Mouse (Mus musculus) MEL (cell line): ENCODE measurements around the gene Aff4. TPM values are rescaled to one million over a fixed set of nuclear protein-coding genes. Genes with fewer than 3 reads are reported as not detected.

Source experiments
- DNase-seq: peaks from one replicate; pipeline ENCODE4 v3.0.0; 2011; ENCODE audit warnings: low read depth, low spot score
- H3K27ac ChIP-seq: 2 replicates; pipeline ENCODE4 v1.5.1; 2012; ENCODE audit warnings: low read depth, mild to moderate bottlenecking, control low read depth, low read length, moderate library complexity; ENCODE audit not compliant: control insufficient read depth
- H3K27me3 ChIP-seq, 2 experiments: fragments of 150-350 bp in 1 of 2; sonication (generic) in 1 of 2; 2 replicates each; pipeline ENCODE4 v1.6.1; 2012; ENCODE audit warnings: low read length in 2 of 2, mild to moderate bottlenecking in 2 of 2, improper control_type of control experiment in 1 of 2, moderate library complexity in 1 of 2; ENCODE audit not compliant: insufficient read depth in 2 of 2, control insufficient read depth in 1 of 2
- H3K36me3 ChIP-seq, 2 experiments: 2 replicates each; pipeline ENCODE4 v1.6.1; 2012 to 2014; ENCODE audit warnings: low read length in 2 of 2, improper control_type of control experiment in 1 of 2, inconsistent platforms in 1 of 2, mild to moderate bottlenecking in 1 of 2; ENCODE audit not compliant: insufficient read depth in 2 of 2, control insufficient read depth in 1 of 2
- H3K4me1 ChIP-seq, 2 experiments: fragments of 150-350 bp in 1 of 2; sonication (generic) in 1 of 2; 2 replicates each; pipeline ENCODE4 v1.6.1; 2012; ENCODE audit warnings: low read length in 2 of 2, improper control_type of control experiment in 1 of 2, mild to moderate bottlenecking in 1 of 2; ENCODE audit not compliant: insufficient read depth in 2 of 2, control insufficient read depth in 1 of 2
- H3K4me3 ChIP-seq, 2 experiments: fragments of 150-350 bp in 1 of 2; sonication (generic) in 1 of 2; 2 replicates each; pipeline ENCODE4 v1.5.1; 2012; ENCODE audit warnings: low read depth in 2 of 2, low read length in 2 of 2, mild to moderate bottlenecking in 2 of 2, moderate library complexity in 2 of 2, control low read depth in 1 of 2, improper control_type of control experiment in 1 of 2; ENCODE audit not compliant: control insufficient read depth in 1 of 2, insufficient read depth in 1 of 2
- H3K79me2 ChIP-seq: 2 replicates; pipeline ENCODE4 v1.6.1; 2012; ENCODE audit warnings: mild to moderate bottlenecking, low read length, moderate library complexity; ENCODE audit not compliant: control insufficient read depth, poor library complexity, insufficient read depth
- H3K9ac ChIP-seq: 2 replicates; pipeline ENCODE4 v1.6.1; 2012; ENCODE audit warnings: low read depth, mild to moderate bottlenecking, control low read depth, low read length, moderate library complexity; ENCODE audit not compliant: control insufficient read depth, poor library complexity, severe bottlenecking
- H3K9me3 ChIP-seq: fragments of 150-350 bp; sonication (generic); replicated peaks from 2 replicates; pipeline ENCODE4 v1.6.1; 2012; ENCODE audit warnings: mild to moderate bottlenecking, low read length, improper control_type of control experiment, moderate library complexity; ENCODE audit not compliant: insufficient read depth
- BHLHE40 ChIP-seq: IDR thresholded peaks from 2 replicates; pipeline ENCODE4 v1.6.1; 2012; ENCODE audit warnings: low read depth, mild to moderate bottlenecking, inconsistent platforms, low read length, improper control_type of control experiment, borderline replicate concordance
- E2F4 ChIP-seq: IDR thresholded peaks from 2 replicates; pipeline ENCODE4 v1.6.1; 2011; ENCODE audit warnings: low read depth, low read length, improper control_type of control experiment, borderline replicate concordance
- GABPA ChIP-seq: IDR thresholded peaks from 2 replicates; pipeline ENCODE4 v1.6.1; 2012; ENCODE audit warnings: low read depth, mild to moderate bottlenecking, inconsistent platforms, low read length, improper control_type of control experiment, moderate library complexity
- HCFC1 ChIP-seq: IDR thresholded peaks from 2 replicates; pipeline ENCODE4 v1.6.1; 2012; ENCODE audit warnings: low read depth, mild to moderate bottlenecking, inconsistent platforms, low read length, improper control_type of control experiment, moderate library complexity
- JUND ChIP-seq: IDR thresholded peaks from 2 replicates; pipeline ENCODE4 v1.6.1; 2011; ENCODE audit warnings: low read depth, mild to moderate bottlenecking, improper control_type of control experiment, low read length
- KAT2A ChIP-seq: conservative IDR thresholded peaks from 2 replicates; pipeline ENCODE4 v1.6.1; 2012; ENCODE audit warnings: low read depth, low read length, improper control_type of control experiment, inconsistent platforms
- MAFK ChIP-seq: IDR thresholded peaks from 2 replicates; pipeline ENCODE4 v1.6.1; 2011; ENCODE audit warnings: low read depth, mild to moderate bottlenecking, low read length, improper control_type of control experiment, borderline replicate concordance
- MAX ChIP-seq: IDR thresholded peaks from 2 replicates; pipeline ENCODE4 v1.6.1; 2011; ENCODE audit warnings: low read length, improper control_type of control experiment
- MAZ ChIP-seq: IDR thresholded peaks from 2 replicates; pipeline ENCODE4 v1.6.1; 2012; ENCODE audit warnings: low read depth, mild to moderate bottlenecking, inconsistent platforms, low read length, improper control_type of control experiment
- MEF2A ChIP-seq: IDR thresholded peaks from 2 replicates; pipeline ENCODE4 v1.6.1; 2014; ENCODE audit warnings: low read depth, mild to moderate bottlenecking, inconsistent platforms, low read length, improper control_type of control experiment; ENCODE audit not compliant: poor library complexity, insufficient replicate concordance, severe bottlenecking; ENCODE audit errors: extremely low read depth
- MXI1 ChIP-seq: IDR thresholded peaks from 2 replicates; pipeline ENCODE4 v1.6.1; 2011; ENCODE audit warnings: mild to moderate bottlenecking, low read depth, low read length, improper control_type of control experiment
- MYB ChIP-seq: IDR thresholded peaks from 2 replicates; pipeline ENCODE4 v1.6.1; 2011; ENCODE audit warnings: mild to moderate bottlenecking, low read depth, low read length, improper control_type of control experiment
- MYC ChIP-seq: IDR thresholded peaks from 2 replicates; pipeline ENCODE4 v1.6.1; 2011; ENCODE audit warnings: low read depth, mild to moderate bottlenecking, low read length, improper control_type of control experiment, moderate library complexity
- NELFE ChIP-seq: IDR thresholded peaks from 2 replicates; pipeline ENCODE4 v1.6.1; 2011; ENCODE audit warnings: low read depth, low read length, improper control_type of control experiment
- NRF1 ChIP-seq: IDR thresholded peaks from 2 replicates; pipeline ENCODE4 v1.6.1; 2014; ENCODE audit warnings: low read depth, mild to moderate bottlenecking, inconsistent platforms, low read length, improper control_type of control experiment, moderate library complexity; ENCODE audit not compliant: poor library complexity, insufficient read depth, severe bottlenecking
- POLR2A ChIP-seq, 2 experiments: IDR thresholded peaks; 2 replicates each; pipeline ENCODE4 v1.6.1; 2011 to 2012; ENCODE audit warnings: low read length in 2 of 2, mild to moderate bottlenecking in 2 of 2, control low read depth in 1 of 2, improper control_type of control experiment in 1 of 2, low read depth in 1 of 2, moderate library complexity in 1 of 2; ENCODE audit not compliant: control insufficient read depth in 1 of 2, insufficient read depth in 1 of 2, poor library complexity in 1 of 2
- POLR2AphosphoS5 ChIP-seq: IDR thresholded peaks from 2 replicates; pipeline ENCODE4 v1.6.1; 2012; ENCODE audit warnings: low read depth, borderline replicate concordance, mild to moderate bottlenecking, inconsistent platforms, low read length, moderate library complexity, mixed read lengths
- RAD21 ChIP-seq: IDR thresholded peaks from 2 replicates; pipeline ENCODE4 v1.6.1; 2011; ENCODE audit warnings: mild to moderate bottlenecking, low read depth, low read length, improper control_type of control experiment
- RCOR1 ChIP-seq: IDR thresholded peaks from 2 replicates; pipeline ENCODE4 v1.6.1; 2012; ENCODE audit warnings: low read depth, mild to moderate bottlenecking, inconsistent platforms, low read length, improper control_type of control experiment
- TAL1 ChIP-seq: IDR thresholded peaks from 2 replicates; pipeline ENCODE4 v1.6.1; 2012; ENCODE audit warnings: mild to moderate bottlenecking, inconsistent platforms, low read length, moderate library complexity, mixed read lengths
- USF1 ChIP-seq: IDR thresholded peaks from 2 replicates; pipeline ENCODE4 v1.6.1; 2014; ENCODE audit warnings: low read depth, mild to moderate bottlenecking, inconsistent platforms, low read length, improper control_type of control experiment, moderate library complexity
- USF2 ChIP-seq, 2 experiments: IDR thresholded peaks; 2 replicates each; pipeline ENCODE4 v1.6.1; 2011 to 2012; ENCODE audit warnings: improper control_type of control experiment in 2 of 2, low read length in 2 of 2, borderline replicate concordance in 1 of 2, inconsistent platforms in 1 of 2, low read depth in 1 of 2, mild to moderate bottlenecking in 1 of 2; ENCODE audit not compliant: insufficient read depth in 1 of 2
- ZC3H11A ChIP-seq: IDR thresholded peaks from 2 replicates; pipeline ENCODE4 v1.6.1; 2012; ENCODE audit warnings: low read depth, mild to moderate bottlenecking, inconsistent platforms, low read length, improper control_type of control experiment
- ZKSCAN1 ChIP-seq: IDR thresholded peaks from 2 replicates; pipeline ENCODE4 v1.6.1; 2012; ENCODE audit warnings: low read depth, mild to moderate bottlenecking, inconsistent platforms, low read length, improper control_type of control experiment, moderate library complexity
- ZMIZ1 ChIP-seq: IDR thresholded peaks from 2 replicates; pipeline ENCODE4 v1.6.1; 2012; ENCODE audit warnings: low read depth, mild to moderate bottlenecking, inconsistent platforms, low read length, improper control_type of control experiment, moderate library complexity
- ZNF384 ChIP-seq: IDR thresholded peaks from 2 replicates; pipeline ENCODE4 v1.6.1; 2012; ENCODE audit warnings: low read depth, mild to moderate bottlenecking, inconsistent platforms, low read length, improper control_type of control experiment
- polyA plus RNA-seq, 2 experiments: library from polyadenylated mRNA; stranded (reverse) in 1 of 2; unstranded in 1 of 2; fragments of >175 nt in 1 of 2; fragments of >200 nt in 1 of 2; gene quantifications; 2 replicates each; pipeline versions ENCODE4 v1.2.1 to v1.2.4; 2012; ENCODE audit warnings: low replicate concordance in 2 of 2, low read depth in 1 of 2; ENCODE audit not compliant: insufficient read length in 2 of 2, insufficient read depth in 1 of 2, missing spikeins in 1 of 2
- total RNA-seq: library from RNA; depleted of rRNA; stranded (reverse); fragments of 300-350 nt; gene quantifications from 2 replicates; pipeline ENCODE4 v1.2.3, GENCODE M21; 2012

Gene Aff4
- total and polyA plus RNA-seq, 3 experiments: 29.0 to 268 (median 47.7) TPM

DNA sequence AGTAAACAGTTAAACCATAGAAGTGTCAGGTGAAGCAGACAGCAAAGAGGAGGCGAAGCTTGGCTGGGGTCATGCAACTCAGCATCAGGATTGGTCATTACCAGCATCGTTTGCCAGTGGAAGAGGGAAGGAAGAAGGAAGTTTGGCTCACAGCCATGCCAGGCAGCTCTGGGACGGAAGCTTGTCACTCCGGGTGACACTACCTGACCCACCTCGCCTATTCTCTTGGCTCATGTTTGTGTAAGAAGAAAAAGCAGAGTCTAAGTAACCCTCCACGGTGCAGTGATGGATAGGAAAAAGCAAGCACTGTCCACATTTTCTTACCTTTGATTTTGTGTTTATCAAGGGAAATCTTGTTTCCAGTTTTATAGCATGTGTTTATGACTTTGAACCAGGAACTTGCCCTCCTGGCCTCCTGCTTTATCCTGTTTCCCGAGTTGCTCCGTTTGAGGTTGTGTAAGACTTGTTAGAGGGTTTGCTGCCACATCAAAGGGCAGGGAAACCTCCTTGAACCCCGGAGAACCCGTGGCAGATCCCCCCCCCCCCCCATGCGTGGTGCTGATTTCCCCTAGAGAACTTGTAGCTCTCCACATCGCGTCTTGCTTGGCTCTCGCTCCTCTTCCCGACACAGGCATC lies 99.6 kb downstream of the Aff4 start:
- Histone ChIP-seq H3K4me3 (no peak overlapping the region), H3K36me3 (no peaks in the 10 kb centered on the region), H3K27ac (no peak overlapping the region), H3K9ac (no peak overlapping the region), H3K4me1 (no peaks in the 10 kb centered on the region), H3K9me3 (no peaks in the 10 kb centered on the region), H3K79me2 (no peaks in the 10 kb centered on the region), H3K27me3 (peaks cover 23 to 30% of the 10 kb centered on the region in 2 experiments)
- TF ChIP-seq ZMIZ1: no peak
- no peak for TF ChIP-seq TAL1
- TF ChIP-seq MEF2A: no peak
- TF ChIP-seq GABPA: no peak
- no peak for TF ChIP-seq RCOR1
- TF ChIP-seq USF1: no peak
- TF ChIP-seq MYB: no peak
- TF ChIP-seq MAFK: no peak
- no peak for TF ChIP-seq NRF1
- TF ChIP-seq ZC3H11A: no peak
- TF ChIP-seq BHLHE40: no peak
- no peak for TF ChIP-seq JUND
- TF ChIP-seq MAX: no peak
- no peak for TF ChIP-seq KAT2A
- no peak for TF ChIP-seq MYC
- no peak for TF ChIP-seq ZNF384
- TF ChIP-seq RAD21: no peak
- TF ChIP-seq USF2 (IDR thresholded peaks at IDR 0.05; ENCODE audit: borderline replicate concordance in 1 of 2, insufficient read depth in 1 of 2, low read depth in 1 of 2, low read length in 2 of 2): no peak
- no peak for TF ChIP-seq HCFC1
- no peak for TF ChIP-seq NELFE
- DNase-seq: no peak

DNA sequence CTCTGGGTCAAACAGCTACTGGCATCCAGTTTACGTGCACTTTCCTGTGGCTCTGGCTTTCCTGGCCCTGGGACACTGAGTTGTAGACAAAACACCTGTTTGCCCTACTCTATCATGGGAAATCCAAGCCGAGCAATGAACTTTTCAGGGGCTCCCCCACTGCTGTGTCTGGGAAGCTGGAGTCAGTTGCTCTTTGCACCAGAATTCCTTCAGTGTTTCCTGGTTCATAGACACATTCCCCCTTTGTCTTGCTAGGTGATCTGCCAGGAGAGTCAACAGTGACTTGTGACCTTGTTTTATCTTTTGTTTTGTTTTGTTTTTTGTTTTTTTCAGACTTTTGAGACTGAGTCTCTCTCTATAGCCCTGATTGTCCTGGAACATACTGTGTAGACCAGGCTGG lies 100.7 kb downstream of the Aff4 start:
- no peak overlapping the region for H3K4me3 ChIP-seq
- TF ChIP-seq MYC (no peak), POLR2A (IDR thresholded peaks at IDR 0.05; ENCODE audit: control insufficient read depth in 1 of 2, insufficient read depth in 1 of 2, low read depth in 1 of 2, low read length in 2 of 2, poor library complexity in 1 of 2) (no peak), ZKSCAN1 (no peak), POLR2AphosphoS5 (no peak), RCOR1 (no peak), MAZ (no peak), E2F4 (no peak), MXI1 (no peak)
- H3K79me2 ChIP-seq: no peaks in the 10 kb centered on the region
- no peaks in the 10 kb centered on the region for H3K4me1 ChIP-seq
- no peaks in the 10 kb centered on the region for H3K9me3 ChIP-seq
- no peak overlapping the region for H3K27ac ChIP-seq
- no peaks in the 10 kb centered on the region for H3K36me3 ChIP-seq
- H3K27me3 ChIP-seq: peaks cover 24 to 32% of the 10 kb centered on the region in 2 experiments
- DNase-seq: no peak
- no peak overlapping the region for H3K9ac ChIP-seq
